Mouse (Mus musculus): ENCODE data around the gene Olfr747.
"Not testable (repeated sequence)": the region's sequence is repeated elsewhere in the genome, so short reads cannot be mapped to it uniquely, and the experiment has no call there.

The Olfr747 gene

DNA sequence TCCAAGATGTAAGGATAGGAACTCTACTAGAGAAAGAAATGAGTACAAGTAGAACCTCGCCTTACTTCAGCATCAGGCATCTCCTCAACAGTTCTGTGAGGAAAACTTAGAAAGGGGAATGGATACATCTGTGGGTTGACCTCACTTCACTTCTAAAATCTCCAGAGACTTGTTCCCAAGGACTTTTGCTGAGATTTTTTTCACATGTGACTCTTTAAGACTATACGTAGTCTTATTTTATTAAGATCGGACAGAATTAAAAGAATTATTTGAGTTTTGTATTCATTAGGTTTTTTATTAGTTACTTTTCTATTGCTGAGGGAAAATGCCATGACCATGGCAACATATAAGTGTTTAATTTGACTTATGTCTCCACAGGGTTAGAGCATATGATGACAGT, at the start of gene Olfr747:
Olfr747 (minus strand) TSS at position 101 of the 400 bp plus-strand sequence.
- DNase-seq = no peak

- no peak for DNase-seq
Measured at GRCm38 (mm10) chr14:50741584-50741983, 48.6 kb upstream of the Olfr747 start.

DNA sequence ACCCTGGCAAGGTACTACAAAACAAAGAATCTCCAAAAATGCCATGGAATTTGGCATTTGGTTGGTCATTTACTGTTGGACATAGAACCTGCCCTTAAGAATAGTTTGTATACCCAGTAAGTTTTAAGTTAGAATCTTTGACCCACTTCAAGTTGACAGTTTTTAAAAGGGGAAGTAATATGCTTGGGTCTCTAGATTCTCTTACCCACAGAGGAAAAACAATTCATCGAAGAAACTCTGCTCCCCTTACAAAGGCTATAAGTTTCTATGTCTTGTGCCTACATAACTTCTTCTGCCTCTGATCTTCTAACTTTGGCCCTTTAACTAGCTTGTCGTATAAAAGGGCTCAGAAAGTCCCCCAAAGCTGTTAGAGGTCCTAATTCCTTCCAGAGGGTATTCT, 47.3 kb upstream of the Olfr747 start:
- no peak for DNase-seq

DNA sequence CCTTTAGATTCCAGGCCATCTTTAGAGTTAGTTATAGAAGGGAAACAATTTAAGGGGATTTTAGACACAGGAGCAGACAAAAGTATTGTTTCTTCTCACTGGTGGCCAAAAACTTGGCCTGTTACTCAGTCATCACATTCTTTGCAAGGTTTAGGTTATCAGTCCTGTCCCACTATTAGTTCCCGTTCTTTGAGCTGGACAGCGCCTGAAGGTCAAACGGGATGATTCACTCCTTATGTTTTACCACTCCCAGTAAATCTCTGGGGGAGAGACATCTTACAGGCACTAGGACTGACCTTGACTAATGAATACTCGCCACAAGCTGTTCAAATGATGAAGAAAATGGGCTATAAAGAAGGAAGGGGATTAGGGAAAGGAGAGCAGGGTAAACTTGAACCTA, 29.4 kb upstream of the Olfr747 start:
- DNase-seq = not testable (repeated sequence)

- DNase-seq = not testable (repeated sequence)
Measured at GRCm38 (mm10) chr14:50719875-50720274, 26.9 kb upstream of the Olfr747 start.

- no peak for DNase-seq
Measured at GRCm38 (mm10) chr14:50707073-50707472, 14.1 kb upstream of the Olfr747 start, which contains the start of gene Olfr748. TSS of gene Olfr748 (plus strand) at chr14:50707373.

GRCm38 (mm10) chr14:50646783-50647182, 46.2 kb downstream of the Olfr747 start, which contains the start of gene Olfr746:
TSS of gene Olfr746 (plus strand) at chr14:50647083.
- DNase-seq = no peak

DNA sequence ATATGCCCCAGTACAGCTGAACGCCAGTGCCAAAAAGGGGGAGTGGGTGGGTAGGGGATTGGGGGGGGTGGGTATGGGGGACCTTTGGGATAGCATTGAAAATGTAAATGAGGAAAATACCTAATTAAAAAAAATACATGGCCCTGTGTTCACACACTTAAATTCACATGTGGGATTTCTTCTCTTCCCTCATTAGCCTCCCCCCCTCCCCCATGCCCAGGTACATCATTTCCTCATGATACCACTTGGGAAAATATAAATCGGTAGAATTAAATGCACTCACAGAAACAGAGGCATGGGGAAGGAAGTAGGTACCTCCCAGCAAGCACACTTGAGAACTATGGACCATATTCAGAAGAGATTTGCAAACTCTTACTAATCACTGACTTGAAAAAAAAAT, 53.9 kb downstream of the Olfr747 start, which contains the start of gene Olfr745:
Olfr745 (plus strand) TSS at position 301 of the 400 bp plus-strand sequence.
- DNase-seq = no peak

Data from cerebellum, adult 11-12 months (tissue).